Mouse (Mus musculus) small intestine, adult 2 months (tissue): Measurements from ENCODE around the gene Kcnb1.

Source experiments
- CTCF ChIP-seq: fragments of 200-500 bp; IDR thresholded peaks from 2 replicates; pipeline ENCODE4 v1.5.1; 2012; ENCODE audit warnings: low read depth, mild to moderate bottlenecking, control low read depth, inconsistent platforms, low read length, moderate library complexity, mixed read lengths; ENCODE audit not compliant: insufficient replicate concordance, insufficient read length; ENCODE audit errors: extremely low read depth
- POLR2A ChIP-seq: fragments of 200-500 bp; IDR thresholded peaks from 2 replicates; pipeline ENCODE4 v1.6.1; 2012; ENCODE audit warnings: low read depth, mild to moderate bottlenecking, control low read depth, inconsistent platforms, low read length, moderate library complexity

DNA sequence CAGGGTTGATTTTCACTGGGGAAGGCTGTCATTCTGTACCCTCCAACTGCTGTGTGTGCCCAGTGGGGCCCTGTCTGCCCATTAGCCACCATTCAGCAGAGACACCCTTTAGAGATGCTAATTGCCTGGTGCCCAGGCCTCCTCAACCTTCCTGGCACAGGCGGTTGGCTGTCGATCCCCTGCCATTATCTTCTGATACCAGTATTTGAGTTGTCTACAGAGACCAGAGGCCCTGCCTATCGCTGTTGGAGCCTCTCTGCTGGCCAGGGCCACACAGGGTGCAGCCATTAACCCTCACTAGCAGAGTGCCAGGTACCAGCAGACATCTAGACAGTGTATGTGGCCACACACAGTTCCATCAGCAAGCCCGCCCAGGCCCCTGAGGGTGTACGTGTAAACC, 31.2 kb downstream of the Kcnb1 start:
- TF ChIP-seq POLR2A (no peak), CTCF (no peak)
